Mouse (Mus musculus): ENCODE data around the gene Zdhhc22. TPM values are rescaled to one million over a fixed set of nuclear protein-coding genes. Genes with fewer than 3 reads are reported as not detected.

Zdhhc22 gene
- polyA plus RNA-seq, 1 experiment from 2014 or later, result 0.41 TPM

GRCm38 (mm10) chr12:86938571-86938970 lies 51.7 kb downstream of the Zdhhc22 start:
- Histone ChIP-seq H3K4me1 (ENCODE audit: control insufficient read depth, insufficient read depth, low read length) (peaks cover 23% of the 10 kb centered on the region), H3K36me3 (ENCODE audit: control insufficient read depth, insufficient read depth, low read length) (no peaks in the 10 kb centered on the region), H3K27ac (ENCODE audit: low read depth, low read length) (no peak overlapping the region), H3K27me3 (ENCODE audit: control insufficient read depth, insufficient read depth, low read length) (no peaks in the 10 kb centered on the region), H3K4me2 (no peak overlapping the region), H3K9me3 (ENCODE audit: control insufficient read depth, low read length) (no peaks in the 10 kb centered on the region), H3K9ac (ENCODE audit: low read length) (no peak overlapping the region), H3K4me3 (ENCODE audit: low read depth, low read length) (no peak overlapping the region)
- ATAC-seq (ENCODE audit: low FRiP score) (no peak), DNase-seq (ENCODE audit: low spot score, missing footprints) (peak; percentile 59)
- 78% methylated on average over 9 of the region's 9 CpGs for WGBS

GRCm38 (mm10) chr12:86936587-86937343 lies 53.5 kb downstream of the Zdhhc22 start:
- H3K4me1 ChIP-seq (ENCODE audit: control insufficient read depth, insufficient read depth, low read length), result peaks cover 21% of the 10 kb centered on the region
- peak; percentile 69 for DNase-seq (ENCODE audit: low spot score, missing footprints)
- no peak overlapping the region for H3K27ac ChIP-seq (ENCODE audit: low read depth, low read length)
- H3K4me3 ChIP-seq (ENCODE audit: low read depth, low read length), result no peak overlapping the region
- H3K27me3 ChIP-seq (ENCODE audit: control insufficient read depth, insufficient read depth, low read length), result no peaks in the 10 kb centered on the region
- H3K36me3 ChIP-seq (ENCODE audit: control insufficient read depth, insufficient read depth, low read length), result no peaks in the 10 kb centered on the region
- H3K4me2 ChIP-seq, result no peak overlapping the region
- no peak for ATAC-seq (ENCODE audit: low FRiP score)
- 90% methylated on average over 11 of the region's 11 CpGs for WGBS
- H3K9me3 ChIP-seq (ENCODE audit: control insufficient read depth, low read length), result no peaks in the 10 kb centered on the region
- no peak overlapping the region for H3K9ac ChIP-seq (ENCODE audit: low read length)

GRCm38 (mm10) chr12:86935692-86936282 lies 54.4 kb downstream of the Zdhhc22 start:
- no peak for ATAC-seq (ENCODE audit: low FRiP score)
- WGBS, result 87% methylated on average over 8 of the region's 8 CpGs

GRCm38 (mm10) chr12:86934748-86935147 lies 55.5 kb downstream of the Zdhhc22 start:
- 91% methylated on average over 1 of the region's 1 CpGs for WGBS
- ATAC-seq (ENCODE audit: low FRiP score) (no peak), DNase-seq (ENCODE audit: low spot score, missing footprints) (no peak)
- H3K36me3 ChIP-seq (ENCODE audit: control insufficient read depth, insufficient read depth, low read length), result no peaks in the 10 kb centered on the region
- peaks cover 7% of the 10 kb centered on the region for H3K4me1 ChIP-seq (ENCODE audit: control insufficient read depth, insufficient read depth, low read length)
- no peak overlapping the region for H3K27ac ChIP-seq (ENCODE audit: low read depth, low read length)
- no peaks in the 10 kb centered on the region for H3K27me3 ChIP-seq (ENCODE audit: control insufficient read depth, insufficient read depth, low read length)
- no peaks in the 10 kb centered on the region for H3K9me3 ChIP-seq (ENCODE audit: control insufficient read depth, low read length)
- no peak overlapping the region for H3K4me2 ChIP-seq
- no peak overlapping the region for H3K4me3 ChIP-seq (ENCODE audit: low read depth, low read length)
- no peak overlapping the region for H3K9ac ChIP-seq (ENCODE audit: low read length)

More at GRCm38 (mm10) chr12:86935692-86936282, 54.4 kb downstream of the Zdhhc22 start:
- H3K4me3 ChIP-seq (ENCODE audit: low read depth, low read length), result no peak overlapping the region
- no peak for DNase-seq (ENCODE audit: low spot score, missing footprints)
- peaks cover 12% of the 10 kb centered on the region for H3K4me1 ChIP-seq (ENCODE audit: control insufficient read depth, insufficient read depth, low read length)
- H3K9me3 ChIP-seq (ENCODE audit: control insufficient read depth, low read length), result no peaks in the 10 kb centered on the region
- no peaks in the 10 kb centered on the region for H3K27me3 ChIP-seq (ENCODE audit: control insufficient read depth, insufficient read depth, low read length)
- H3K36me3 ChIP-seq (ENCODE audit: control insufficient read depth, insufficient read depth, low read length), result no peaks in the 10 kb centered on the region
- H3K4me2 ChIP-seq, result no peak overlapping the region
- no peak overlapping the region for H3K27ac ChIP-seq (ENCODE audit: low read depth, low read length)
- H3K9ac ChIP-seq (ENCODE audit: low read length), result no peak overlapping the region

- Histone ChIP-seq H3K9me3 (ENCODE audit: control insufficient read depth, low read length) (no peaks in the 10 kb centered on the region), H3K36me3 (ENCODE audit: control insufficient read depth, insufficient read depth, low read length) (no peaks in the 10 kb centered on the region), H3K9ac (ENCODE audit: low read length) (0 out of 2 replicates have a peak overlapping the region, but pooled peaks have one; percentile 12), H3K4me2 (no peak overlapping the region), H3K27ac (ENCODE audit: low read depth, low read length) (no peak overlapping the region), H3K4me1 (ENCODE audit: control insufficient read depth, insufficient read depth, low read length) (peaks cover 7% of the 10 kb centered on the region), H3K4me3 (ENCODE audit: low read depth, low read length) (no peak overlapping the region), H3K27me3 (ENCODE audit: control insufficient read depth, insufficient read depth, low read length) (no peaks in the 10 kb centered on the region)
- whole genome bisulfite sequencing, result 9% methylated on average over 6 of the region's 6 CpGs
- DNase-seq (ENCODE audit: low spot score, missing footprints), result no peak
- peak; percentile 35; the same call in 1 of the 2 replicates for ATAC-seq (ENCODE audit: low FRiP score)
These were observed 57.7 kb downstream of the Zdhhc22 start for GRCm38 (mm10) chr12:86932575-86932952.

GRCm38 (mm10) chr12:86931919-86932574 lies 58.2 kb downstream of the Zdhhc22 start:
- Histone ChIP-seq H3K4me1 (ENCODE audit: control insufficient read depth, insufficient read depth, low read length) (peaks cover 7% of the 10 kb centered on the region), H3K9me3 (ENCODE audit: control insufficient read depth, low read length) (no peaks in the 10 kb centered on the region), H3K4me2 (no peak overlapping the region), H3K27me3 (ENCODE audit: control insufficient read depth, insufficient read depth, low read length) (no peaks in the 10 kb centered on the region), H3K9ac (ENCODE audit: low read length) (no peak overlapping the region), H3K4me3 (ENCODE audit: low read depth, low read length) (no peak overlapping the region), H3K36me3 (ENCODE audit: control insufficient read depth, insufficient read depth, low read length) (no peaks in the 10 kb centered on the region), H3K27ac (ENCODE audit: low read depth, low read length) (no peak overlapping the region)
- 8% methylated on average over 7 of the region's 7 CpGs for WGBS
- peak; percentile 68; the same call in 1 of the 2 replicates for ATAC-seq (ENCODE audit: low FRiP score)
- no peak for DNase-seq (ENCODE audit: low spot score, missing footprints)

GRCm38 (mm10) chr12:86930934-86931729 lies 59.1 kb downstream of the Zdhhc22 start:
- H3K27me3 ChIP-seq (ENCODE audit: control insufficient read depth, insufficient read depth, low read length), result no peaks in the 10 kb centered on the region
- no peak overlapping the region for H3K4me3 ChIP-seq (ENCODE audit: low read depth, low read length)
- no peak overlapping the region for H3K27ac ChIP-seq (ENCODE audit: low read depth, low read length)
- H3K9ac ChIP-seq (ENCODE audit: low read length), result no peak overlapping the region
- H3K4me1 ChIP-seq (ENCODE audit: control insufficient read depth, insufficient read depth, low read length), result peaks cover 7% of the 10 kb centered on the region
- H3K36me3 ChIP-seq (ENCODE audit: control insufficient read depth, insufficient read depth, low read length), result no peaks in the 10 kb centered on the region
- no peak overlapping the region for H3K4me2 ChIP-seq
- DNase-seq (ENCODE audit: low spot score, missing footprints) (no peak), ATAC-seq (ENCODE audit: low FRiP score) (no peak)
- 70% methylated on average over 6 of the region's 6 CpGs for WGBS
- no peaks in the 10 kb centered on the region for H3K9me3 ChIP-seq (ENCODE audit: control insufficient read depth, low read length)

Data from midbrain, embryonic 11.5 days (tissue).